Mouse (Mus musculus) lung, embryonic 15.5 days (tissue): ENCODE measurements at regions not wholly inside any gene's neighbourhood (a gene's known extent, or its start where the extent isn't known, plus 50 kb on each side); places are given as distances from the start of the nearest gene placed in this dataset.
"Not testable (repeated sequence)": the region's sequence is repeated elsewhere in the genome, so short reads cannot be mapped to it uniquely, and the experiment has no call there.

ENCODE experiments used
- ATAC-seq: fragments of 200-750 bp; cut with Nextera tagmentation; 2 replicates; pipeline ENCODE4 v1.8.0; 2017; ENCODE audit warnings: moderate number of reproducible peaks, borderline replicate concordance; ENCODE audit not compliant: low FRiP score, low TSS enrichment; ENCODE audit errors: extremely low read depth
- H3K27ac ChIP-seq: fragments of 300-500 bp; sonication (generic); 2 replicates; pipeline ENCODE4 v1.5.1; 2015; ENCODE audit warnings: moderate library complexity, mild to moderate bottlenecking, inconsistent platforms
- H3K27me3 ChIP-seq: fragments of 300-500 bp; sonication (generic); 2 replicates; pipeline ENCODE4 v1.6.1; 2015; ENCODE audit warnings: inconsistent platforms
- H3K36me3 ChIP-seq: fragments of 300-500 bp; sonication (generic); 2 replicates; pipeline ENCODE4 v1.6.1; 2015; ENCODE audit warnings: inconsistent platforms
- H3K4me1 ChIP-seq: fragments of 300-500 bp; sonication (generic); 2 replicates; pipeline ENCODE4 v1.6.1; 2015; ENCODE audit warnings: inconsistent platforms
- H3K4me2 ChIP-seq: fragments of 300-500 bp; sonication (generic); 2 replicates; pipeline ENCODE4 v1.6.1; 2015; ENCODE audit warnings: inconsistent platforms, mild to moderate bottlenecking, moderate library complexity
- H3K4me3 ChIP-seq: fragments of 300-500 bp; sonication (generic); 2 replicates; pipeline ENCODE4 v1.5.1; 2015; ENCODE audit warnings: mild to moderate bottlenecking, inconsistent platforms
- H3K9ac ChIP-seq: fragments of 300-500 bp; sonication (generic); 2 replicates; pipeline ENCODE4 v1.6.1; 2015; ENCODE audit warnings: inconsistent platforms
- H3K9me3 ChIP-seq: fragments of 300-500 bp; sonication (generic); 2 replicates; pipeline ENCODE4 v1.6.1; 2016; ENCODE audit warnings: inconsistent platforms
- WGBS: fragments of 180-500 bp; shearing (Covaris S2); methylation state at CpG from one replicate; pipeline ENCODE4 v1.1.7; 2015; 5-methylcytosine and 5-hydroxymethylcytosine counted together

DNA sequence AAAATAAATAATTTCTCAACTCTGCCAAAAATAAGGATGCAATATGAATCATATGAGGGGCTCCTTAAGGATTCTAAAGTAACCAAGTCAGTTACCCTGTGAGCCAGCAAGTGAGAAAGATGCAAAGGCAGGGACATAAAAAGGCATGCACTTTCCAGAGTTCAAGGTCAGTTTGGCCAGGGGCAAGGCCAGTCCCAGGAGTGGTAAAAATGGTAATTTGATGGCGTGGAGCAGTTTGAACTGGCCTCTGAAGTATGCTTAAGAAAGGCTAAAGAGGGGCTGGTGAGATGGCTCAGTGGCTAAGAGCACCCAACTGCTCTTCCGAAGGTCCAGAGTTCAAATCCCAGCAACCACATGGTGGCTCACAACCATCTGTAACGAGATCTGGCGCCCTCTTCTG, 68.8 kb downstream of the BC005561 start:
- not testable (repeated sequence) for H3K27ac ChIP-seq, H3K4me2 ChIP-seq, H3K4me1 ChIP-seq, H3K9ac ChIP-seq, H3K4me3 ChIP-seq, H3K27me3 ChIP-seq, ATAC-seq
- peaks cover 24% of the 10 kb centered on the region for H3K9me3 ChIP-seq
- H3K36me3 ChIP-seq = peaks cover 19% of the 10 kb centered on the region
- 93% methylated on average over 4 of the region's 4 CpGs for WGBS

DNA sequence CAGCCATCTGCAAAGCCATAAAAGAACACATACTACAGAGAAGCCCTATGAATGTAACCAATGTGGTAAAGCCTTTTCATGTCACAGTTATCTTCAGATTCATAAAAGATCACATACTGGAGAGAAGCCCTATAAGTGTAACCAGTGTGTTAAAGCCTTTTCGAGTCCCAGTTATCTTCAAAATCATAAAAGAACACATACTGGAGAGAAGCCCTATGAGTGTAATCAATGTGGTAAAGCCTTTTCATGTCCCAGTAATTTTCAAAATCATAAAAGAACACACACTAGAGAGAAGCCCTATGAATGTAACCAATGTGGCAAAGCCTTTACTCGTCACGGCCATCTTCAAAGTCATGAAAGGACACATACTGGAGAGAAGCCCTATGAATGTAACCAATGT, 74.2 kb downstream of the BC005561 start:
- peaks cover 50% of the 10 kb centered on the region for H3K9me3 ChIP-seq
- not testable (repeated sequence) for H3K27me3 ChIP-seq, H3K4me3 ChIP-seq, H3K4me2 ChIP-seq, H3K27ac ChIP-seq, ATAC-seq, H3K9ac ChIP-seq, H3K4me1 ChIP-seq
- 96% methylated on average over 3 of the region's 3 CpGs for WGBS
- peaks cover 51% of the 10 kb centered on the region for H3K36me3 ChIP-seq

DNA sequence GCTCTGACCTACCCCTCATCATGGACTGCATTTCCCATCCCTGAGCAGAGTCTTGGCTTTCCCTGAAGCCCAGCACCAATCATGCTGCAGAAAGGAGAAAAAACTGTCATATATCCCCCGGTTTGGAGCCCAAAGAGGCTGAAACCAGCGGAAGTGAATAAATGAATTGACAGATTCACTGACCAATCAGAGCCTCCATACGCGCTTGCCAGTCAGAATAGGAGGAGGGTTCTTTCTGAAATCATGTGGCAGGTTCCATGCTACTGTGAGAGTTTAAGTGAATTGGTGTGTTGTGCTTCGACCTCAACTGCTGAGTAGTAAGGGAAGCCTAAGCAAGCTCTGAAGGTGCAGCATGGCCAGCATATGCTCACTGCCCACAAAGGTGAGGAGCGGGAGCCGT, 101.0 kb downstream of the BC005561 start:
- WGBS = 66% methylated on average over 7 of the region's 7 CpGs
- Histone ChIP-seq H3K4me3 (no peak overlapping the region), H3K36me3 (no peaks in the 10 kb centered on the region), H3K4me1 (no peaks in the 10 kb centered on the region), H3K9me3 (no peaks in the 10 kb centered on the region), H3K27ac (no peak overlapping the region), H3K27me3 (no peaks in the 10 kb centered on the region), H3K9ac (no peak overlapping the region), H3K4me2 (no peak overlapping the region)
- no peak for ATAC-seq
